Mouse (Mus musculus): ENCODE results near the gene Ccdc61. TPM values are rescaled to one million over a fixed set of nuclear protein-coding genes. Genes with fewer than 3 reads are reported as not detected.
A peak's percentile ranks its signal among the peaks of the same experiment; 100 is the strongest.

Gene Ccdc61
- 4.4 and 6.3 TPM in 2 replicates for polyA plus RNA-seq (2012; ENCODE audit: insufficient read depth, insufficient read length, missing spikeins)

DNA sequence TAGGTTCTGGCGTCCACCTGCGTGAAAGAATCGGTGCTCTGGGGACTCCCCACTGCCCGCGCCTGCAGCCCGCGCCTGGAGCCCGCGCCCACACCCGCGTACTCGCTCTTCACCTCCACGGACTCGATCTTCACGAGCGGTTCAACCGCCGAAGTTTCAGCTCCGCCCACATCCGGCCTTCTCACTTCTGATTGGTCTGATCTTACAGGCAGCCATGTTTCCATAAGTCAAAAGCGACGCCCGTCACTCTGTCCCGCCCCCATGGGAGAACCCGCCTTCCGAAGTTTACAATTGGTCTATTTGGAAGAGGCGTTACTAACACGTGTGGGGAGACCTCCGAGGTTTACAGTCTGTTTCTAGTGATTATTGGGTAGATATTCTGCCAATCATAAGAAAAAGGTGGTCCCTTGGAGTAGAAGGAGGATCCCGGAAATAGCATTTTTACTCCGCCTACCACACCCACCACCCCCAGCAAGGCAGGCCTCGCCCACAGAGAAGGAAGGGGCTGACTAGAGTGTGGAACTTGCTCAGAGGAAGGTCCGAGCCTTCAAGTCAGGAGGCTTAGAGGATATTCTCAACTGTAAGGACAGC is at the start of gene Ccdc61:
TSS of gene Ccdc61 (minus strand) at position 175 of the 591 bp plus-strand sequence.
- Histone ChIP-seq H3K4me3 (ENCODE audit: insufficient read depth, low read depth, low read length) (peak within 1 kb of the TSS; percentile 82), H3K27ac (replicated peaks; ENCODE audit: low read depth, low read length) (peak within 1 kb of the TSS; percentile 29), H3K4me1 (ENCODE audit: control insufficient read depth, insufficient read depth, insufficient read length, low read length) (peaks cover 17% of the 10 kb centered on the region)

- Histone ChIP-seq H3K4me3 (ENCODE audit: insufficient read depth, low read depth, low read length) (peak overlapping the region; percentile 80), H3K4me1 (ENCODE audit: control insufficient read depth, insufficient read depth, insufficient read length, low read length) (peaks cover 12% of the 10 kb centered on the region), H3K27ac (replicated peaks; ENCODE audit: low read depth, low read length) (peak overlapping the region; percentile 99)
These were observed 49.2 kb upstream of the Ccdc61 start for GRCm38 (mm10) chr7:18959446-18959845.

DNA sequence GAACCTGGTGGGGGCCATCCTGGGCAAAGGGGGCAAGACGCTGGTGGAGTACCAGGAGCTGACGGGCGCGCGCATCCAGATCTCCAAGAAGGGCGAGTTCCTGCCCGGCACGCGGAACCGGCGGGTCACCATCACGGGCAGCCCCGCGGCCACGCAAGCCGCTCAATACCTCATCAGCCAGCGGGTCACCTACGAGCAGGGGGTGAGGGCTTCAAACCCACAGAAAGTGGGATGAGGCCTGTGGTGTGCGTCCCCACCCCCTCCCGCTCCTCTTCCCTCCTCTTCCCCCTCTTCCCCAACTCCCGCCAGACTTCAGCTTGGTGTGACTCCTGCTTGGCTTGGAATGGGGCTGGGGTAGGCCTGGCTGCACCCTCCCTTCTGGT is 48.2 kb upstream of the Ccdc61 start:
- peak overlapping the region; percentile 99 for H3K27ac ChIP-seq (replicated peaks; ENCODE audit: low read depth, low read length)

GRCm38 (mm10) chr7:18957569-18958383 is 47.6 kb upstream of the Ccdc61 start:
- Histone ChIP-seq H3K27ac (replicated peaks; ENCODE audit: low read depth, low read length) (peak overlapping the region; percentile 99), H3K4me1 (ENCODE audit: control insufficient read depth, insufficient read depth, insufficient read length, low read length) (peaks cover 12% of the 10 kb centered on the region), H3K4me3 (ENCODE audit: insufficient read depth, low read depth, low read length) (peak overlapping the region; percentile 80)

More for the DNA sequence above, 48.2 kb upstream of the Ccdc61 start:
- Histone ChIP-seq H3K4me3 (ENCODE audit: insufficient read depth, low read depth, low read length) (peak overlapping the region; percentile 80), H3K4me1 (ENCODE audit: control insufficient read depth, insufficient read depth, insufficient read length, low read length) (peaks cover 12% of the 10 kb centered on the region)

DNA sequence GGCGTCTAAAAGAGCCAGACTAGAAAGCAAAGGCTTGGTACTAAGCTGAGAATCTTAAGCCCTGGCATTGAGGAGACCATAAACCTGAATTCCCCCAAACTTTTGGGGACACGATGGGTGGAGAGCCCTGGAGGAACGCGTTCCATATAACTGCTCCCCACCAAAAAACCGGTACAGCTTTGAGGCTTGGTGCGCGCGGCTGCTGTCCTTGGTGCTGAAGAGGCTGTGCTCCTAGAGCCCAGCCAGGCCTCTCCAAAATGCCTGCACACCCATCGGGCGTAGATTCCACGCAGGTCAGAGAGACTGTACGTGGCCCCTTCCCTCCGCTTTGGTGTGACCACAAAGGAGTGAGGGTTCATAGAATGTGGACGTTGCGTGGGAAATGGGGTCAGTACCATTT is 41.2 kb upstream of the Ccdc61 start:
- no peak overlapping the region for H3K4me3 ChIP-seq (ENCODE audit: insufficient read depth, low read depth, low read length)
- peak overlapping the region; percentile 71; the same call in 1 of the 2 replicates for H3K27ac ChIP-seq (replicated peaks; ENCODE audit: low read depth, low read length)
- H3K4me1 ChIP-seq (ENCODE audit: control insufficient read depth, insufficient read depth, insufficient read length, low read length) = peaks cover 24% of the 10 kb centered on the region

GRCm38 (mm10) chr7:18950523-18951315 is 40.5 kb upstream of the Ccdc61 start:
- peak overlapping the region; percentile 71 for H3K27ac ChIP-seq (replicated peaks; ENCODE audit: low read depth, low read length)
- H3K4me1 ChIP-seq (ENCODE audit: control insufficient read depth, insufficient read depth, insufficient read length, low read length) = peaks cover 24% of the 10 kb centered on the region
- no peak overlapping the region for H3K4me3 ChIP-seq (ENCODE audit: insufficient read depth, low read depth, low read length)

DNA sequence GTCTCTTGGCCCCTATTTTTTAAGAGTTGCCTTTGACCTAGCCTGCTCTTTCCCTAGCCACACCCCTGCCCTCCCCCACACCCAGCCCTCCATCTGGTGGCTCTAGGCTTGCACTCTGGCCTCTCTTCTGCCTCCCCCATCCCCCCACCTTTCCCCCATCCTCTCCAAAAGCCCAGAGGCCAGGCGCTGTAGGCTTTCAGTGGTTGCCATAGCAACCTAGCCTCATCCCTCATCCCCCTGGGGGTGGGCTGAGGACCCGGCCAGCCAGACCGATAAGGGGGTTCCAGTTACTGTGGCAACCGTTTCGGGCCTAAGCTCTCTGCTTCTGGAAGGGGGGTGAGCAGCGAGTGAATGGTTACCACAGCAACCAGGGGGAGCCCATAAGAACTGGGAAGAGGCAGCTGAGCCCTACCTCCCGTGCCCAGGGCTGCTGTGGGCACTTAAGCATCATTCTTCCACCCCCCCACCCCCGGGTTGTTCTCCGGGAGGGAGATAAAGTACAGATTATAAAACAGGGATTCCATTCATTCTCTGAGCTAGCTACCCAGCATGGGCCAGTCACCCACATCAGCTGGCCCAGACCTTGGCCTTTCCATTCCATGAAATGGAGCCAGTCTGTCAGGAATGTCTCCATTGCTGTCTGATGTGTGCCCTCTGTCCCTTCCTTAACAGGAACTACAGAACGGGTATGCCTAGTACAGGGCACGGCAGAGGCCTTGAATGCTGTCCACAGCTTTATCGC is 39.7 kb upstream of the Ccdc61 start:
- H3K4me3 ChIP-seq (ENCODE audit: insufficient read depth, low read depth, low read length) = no peak overlapping the region
- peaks cover 24% of the 10 kb centered on the region for H3K4me1 ChIP-seq (ENCODE audit: control insufficient read depth, insufficient read depth, insufficient read length, low read length)
- peak overlapping the region; percentile 93 for H3K27ac ChIP-seq (replicated peaks; ENCODE audit: low read depth, low read length)

- Histone ChIP-seq H3K27ac (replicated peaks; ENCODE audit: low read depth, low read length) (peak overlapping the region; percentile 99), H3K4me1 (ENCODE audit: control insufficient read depth, insufficient read depth, insufficient read length, low read length) (peaks cover 24% of the 10 kb centered on the region), H3K4me3 (ENCODE audit: insufficient read depth, low read depth, low read length) (no peak overlapping the region)
These were observed 37.9 kb upstream of the Ccdc61 start for GRCm38 (mm10) chr7:18948151-18948550.

GRCm38 (mm10) chr7:18942815-18943214 is 32.6 kb upstream of the Ccdc61 start:
- no peak overlapping the region for H3K4me3 ChIP-seq (ENCODE audit: insufficient read depth, low read depth, low read length)
- peaks cover 35% of the 10 kb centered on the region for H3K4me1 ChIP-seq (ENCODE audit: control insufficient read depth, insufficient read depth, insufficient read length, low read length)
- peak overlapping the region; percentile 63 for H3K27ac ChIP-seq (replicated peaks; ENCODE audit: low read depth, low read length)

DNA sequence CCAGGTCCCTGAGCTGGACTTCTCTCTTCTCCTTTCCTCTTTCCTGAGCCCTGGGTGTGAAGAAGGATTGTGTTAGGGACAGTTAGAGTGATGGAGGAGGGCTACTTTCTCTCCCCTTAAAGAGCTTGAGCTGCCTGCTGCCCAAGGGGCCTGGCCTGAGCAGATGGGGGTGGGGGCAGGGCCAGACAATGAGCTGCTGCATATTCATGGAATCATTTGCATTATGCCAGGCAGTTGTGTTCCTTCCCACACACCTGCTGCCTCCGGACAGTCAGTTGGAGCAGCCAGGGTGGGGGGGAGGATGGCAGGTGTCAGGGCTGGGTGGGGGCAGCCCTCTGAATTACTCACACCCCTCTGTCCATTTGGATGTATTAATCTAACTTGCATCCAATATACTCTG is 32.2 kb upstream of the Ccdc61 start:
- H3K27ac ChIP-seq (replicated peaks; ENCODE audit: low read depth, low read length) = peak overlapping the region; percentile 58
- H3K4me1 ChIP-seq (ENCODE audit: control insufficient read depth, insufficient read depth, insufficient read length, low read length) = peaks cover 32% of the 10 kb centered on the region
- H3K4me3 ChIP-seq (ENCODE audit: insufficient read depth, low read depth, low read length) = no peak overlapping the region

DNA sequence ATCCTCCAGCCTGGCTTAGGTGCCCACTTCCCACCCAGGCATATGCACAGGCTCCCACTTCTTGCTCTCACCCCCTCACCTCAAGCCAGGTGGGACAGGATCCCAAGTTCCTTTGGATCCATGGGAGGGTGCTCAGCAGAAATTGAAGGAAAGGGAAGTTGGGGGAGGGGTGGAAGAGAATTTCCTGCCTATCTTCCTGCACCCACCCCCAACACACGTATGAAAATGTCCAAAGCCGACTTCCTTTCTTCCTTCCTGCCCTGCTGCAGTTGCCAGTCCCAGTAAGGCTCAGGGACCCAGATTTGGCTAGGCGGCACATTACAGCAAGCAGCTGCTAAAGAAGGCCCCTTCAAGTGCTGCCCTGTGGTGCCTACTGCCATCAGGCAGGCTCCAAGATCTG is 17.5 kb upstream of the Ccdc61 start:
- Histone ChIP-seq H3K27ac (replicated peaks; ENCODE audit: low read depth, low read length) (peak overlapping the region; percentile 100), H3K4me3 (ENCODE audit: insufficient read depth, low read depth, low read length) (peak overlapping the region; percentile 91), H3K4me1 (ENCODE audit: control insufficient read depth, insufficient read depth, insufficient read length, low read length) (peaks cover 10% of the 10 kb centered on the region)

GRCm38 (mm10) chr7:18926911-18927310 is 16.7 kb upstream of the Ccdc61 start:
- peak overlapping the region; percentile 91 for H3K4me3 ChIP-seq (ENCODE audit: insufficient read depth, low read depth, low read length)
- H3K4me1 ChIP-seq (ENCODE audit: control insufficient read depth, insufficient read depth, insufficient read length, low read length) = peaks cover 10% of the 10 kb centered on the region
- peak overlapping the region; percentile 100 for H3K27ac ChIP-seq (replicated peaks; ENCODE audit: low read depth, low read length)

DNA sequence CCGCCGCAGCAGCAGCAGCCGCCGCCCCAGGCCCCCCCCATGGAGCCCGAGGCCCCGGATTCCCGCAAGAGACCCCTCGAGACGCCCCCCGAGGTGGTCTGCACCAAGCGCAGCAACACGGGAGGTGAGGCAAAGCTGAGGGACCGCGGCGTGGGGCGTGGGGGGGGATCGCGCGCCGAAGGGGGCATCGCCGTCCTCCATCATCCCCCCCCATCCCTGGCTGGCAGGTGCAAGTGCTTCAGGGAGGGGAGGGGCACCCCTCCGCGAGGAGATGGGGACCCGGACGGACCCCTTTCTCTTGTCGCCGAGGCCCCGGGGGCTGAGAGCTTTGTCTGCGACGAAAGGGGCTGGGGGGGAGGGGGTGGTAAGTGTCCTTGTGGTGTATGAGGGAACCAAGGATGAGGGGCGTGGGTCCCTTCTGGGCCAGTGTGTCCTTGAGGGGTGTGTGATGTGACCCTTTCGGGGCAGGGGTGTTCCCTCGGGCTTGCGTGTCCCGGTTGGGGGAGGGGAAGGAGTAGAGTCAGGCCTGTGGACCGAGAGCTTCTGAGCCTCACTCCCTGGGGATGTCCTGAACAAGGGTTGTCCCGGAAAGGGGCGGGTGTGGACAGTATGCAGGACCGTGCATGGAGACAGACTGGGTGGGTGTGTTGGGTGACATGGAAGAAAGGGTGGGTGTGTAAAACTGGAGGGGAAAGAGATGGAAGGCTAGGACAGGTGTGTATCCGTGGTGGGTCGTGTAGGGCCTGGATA is 16.0 kb upstream of the Ccdc61 start:
- peak overlapping the region; percentile 91 for H3K4me3 ChIP-seq (ENCODE audit: insufficient read depth, low read depth, low read length)
- H3K27ac ChIP-seq (replicated peaks; ENCODE audit: low read depth, low read length) = peak overlapping the region; percentile 100
- H3K4me1 ChIP-seq (ENCODE audit: control insufficient read depth, insufficient read depth, insufficient read length, low read length) = peaks cover 7% of the 10 kb centered on the region

All from brown adipose tissue, adult 24 weeks (tissue).